In the genomic region with DNA sequence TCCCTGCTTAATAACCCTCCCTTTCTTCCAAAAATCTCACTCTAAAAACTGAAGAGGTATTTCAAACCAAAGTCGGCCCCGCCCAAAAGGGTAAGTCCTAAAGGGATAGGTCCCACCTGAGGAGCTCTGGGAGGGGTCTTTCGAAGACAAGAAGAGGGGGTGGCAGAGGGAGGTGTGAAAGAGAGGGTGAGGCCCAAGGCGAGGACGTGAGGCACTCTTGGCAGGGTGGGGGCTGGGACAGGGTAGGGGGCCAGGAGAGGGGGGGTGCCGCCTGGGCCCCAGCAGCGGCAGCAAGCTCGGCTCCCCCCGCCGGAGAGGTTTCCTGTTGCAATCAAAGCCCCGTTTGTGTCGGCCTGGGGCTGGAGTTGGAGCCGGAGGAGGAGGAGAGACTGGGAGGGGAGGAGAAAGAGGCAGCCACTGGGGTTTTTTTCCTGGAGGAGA, we compare ENCODE assay signal across 8 mouse cellular contexts. TPM values are rescaled to one million over a fixed set of nuclear protein-coding genes. Genes with fewer than 3 reads are reported as not detected.
DNase-seq lines count a peak whose midpoint lies in the region; ATAC-seq lines count a peak whose summit lies in the region.

No protein-coding gene starts in this region.

- H3K9me3 ChIP-seq in midbrain, embryonic 14.5 days (ENCODE audit: control insufficient read depth, low read length): no peaks in the 10 kb centered on the region

- no peak overlapping the region for H3K27ac ChIP-seq in midbrain, embryonic 14.5 days (replicated peaks; ENCODE audit: low read depth, low read length)

- H3K4me3 ChIP-seq in midbrain, embryonic 14.5 days (replicated peaks; ENCODE audit: low read depth, low read length): no peak overlapping the region

- H3K36me3 ChIP-seq in midbrain, embryonic 14.5 days (ENCODE audit: control insufficient read depth, insufficient read depth, low read length): no peaks in the 10 kb centered on the region

- no peak for ATAC-seq in CD4-positive, CD25-positive, alpha-beta regulatory T cell, adult 4 months
- ATAC-seq in midbrain, embryonic 14.5 days (ENCODE audit: low FRiP score, low TSS enrichment): no peak

- H3K4me1 ChIP-seq in midbrain, embryonic 14.5 days (ENCODE audit: control insufficient read depth, insufficient read depth, low read length): peaks cover 13% of the 10 kb centered on the region; the same call in 1 of the 2 replicates

- H3K27me3 ChIP-seq in midbrain, embryonic 14.5 days (ENCODE audit: control insufficient read depth, insufficient read depth, low read length): peaks cover 44% of the 10 kb centered on the region

- 3% methylated on average over 13 of the region's 13 CpGs for WGBS in midbrain, embryonic 14.5 days

- no peak overlapping the region for H3K9ac ChIP-seq in midbrain, embryonic 14.5 days (replicated peaks; ENCODE audit: low read length)

- 0 out of 2 replicates have a peak overlapping the region, but pooled peaks have one; percentile 17 for H3K4me2 ChIP-seq in midbrain, embryonic 14.5 days (ENCODE audit: low read length)

- DNase-seq in CD4-positive, CD25-positive, alpha-beta regulatory T cell, adult 2 months (ENCODE audit: low read depth, low spot score): peak; percentile 35
- DNase-seq in thymus, postnatal 4 days: peak; percentile 56
- no peak for DNase-seq in thymus, postnatal 36 days
- peak; percentile 68 for DNase-seq in kidney, postnatal 14 days
- no peak for DNase-seq in midbrain, embryonic 14.5 days
- no peak for DNase-seq in spleen, postnatal 14 days (ENCODE audit: low spot score in 2 of 2)
- DNase-seq in ovary, postnatal 14 days (ENCODE audit: low spot score): no peak

RNA-seq across cellular contexts. Expression of a gene that starts 8.0 kb away (rescaled TPM):
- polyA plus RNA-seq in CD4-positive, CD25-positive, alpha-beta regulatory T cell, adult 4 months (2017; shearing (Covaris generic)): 10 to 100 TPM; 17.7 to 18.3 TPM
- 2.3 and 3.6 TPM in 2 replicates for polyA plus RNA-seq in midbrain, embryonic 14.5 days (2014; fragmentation: Nextera tagmentation; extraction: Ambion mirVana)

RNA-seq across cellular contexts. Expression of a gene that starts 17.5 kb away (rescaled TPM):
- 100 to 1,000 TPM; 336 to 432 TPM for polyA plus RNA-seq in CD4-positive, CD25-positive, alpha-beta regulatory T cell, adult 4 months (2017; shearing (Covaris generic))
- polyA plus RNA-seq in midbrain, embryonic 14.5 days (2014; fragmentation: Nextera tagmentation; extraction: Ambion mirVana): 0.57 and 0.78 TPM in 2 replicates

RNA-seq across cellular contexts. Expression of a gene that starts 21.1 kb away (rescaled TPM):
- not detected for polyA plus RNA-seq in CD4-positive, CD25-positive, alpha-beta regulatory T cell, adult 4 months (2017; shearing (Covaris generic))
- polyA plus RNA-seq in midbrain, embryonic 14.5 days (2014; fragmentation: Nextera tagmentation; extraction: Ambion mirVana): 0.09 TPM in 1 of 2 replicates, not detected in the other

RNA-seq across cellular contexts. Expression of a gene that starts 30.0 kb away (rescaled TPM):
- 10 to 100 TPM; 28.3 to 31.4 TPM for polyA plus RNA-seq in CD4-positive, CD25-positive, alpha-beta regulatory T cell, adult 4 months (2017; shearing (Covaris generic))
- polyA plus RNA-seq in midbrain, embryonic 14.5 days (2014; fragmentation: Nextera tagmentation; extraction: Ambion mirVana): 51.9 and 53.3 TPM in 2 replicates

RNA-seq across cellular contexts. Expression of a gene that starts 44.7 kb away (rescaled TPM):
- polyA plus RNA-seq in CD4-positive, CD25-positive, alpha-beta regulatory T cell, adult 4 months (2017; shearing (Covaris generic)): 10 to 100 TPM; 10.7 to 16.9 TPM
- 25.9 and 28.1 TPM in 2 replicates for polyA plus RNA-seq in midbrain, embryonic 14.5 days (2014; fragmentation: Nextera tagmentation; extraction: Ambion mirVana)

Comparison
In these comparisons a context has a peak if more than half of its experiments do, and no peak if none do; other contexts are left out.
1. DNase-seq: peak in CD4-positive, CD25-positive, alpha-beta regulatory T cell, adult 2 months (single experiment), thymus, postnatal 4 days (single experiment) and kidney, postnatal 14 days (single experiment); none in thymus, postnatal 36 days (0 of 2), midbrain, embryonic 14.5 days (single experiment), spleen, postnatal 14 days (0 of 2) and ovary, postnatal 14 days (single experiment).
2. RNA of a gene that starts 17.5 kb away (polyA plus RNA-seq): 336 to 432 TPM in CD4-positive, CD25-positive, alpha-beta regulatory T cell, adult 4 months; 0.57 to 0.78 TPM in midbrain, embryonic 14.5 days; every median in the first group is over 100 times any median in the second.